Mouse (Mus musculus) heart, postnatal 0 days (tissue): ENCODE measurements around the gene Gm10100.

Experiments
- CTCF ChIP-seq: IDR thresholded peaks from 2 replicates; pipeline ENCODE4 v1.5.1; 2016; ENCODE audit warnings: antibody characterized with exemption, control low read depth, low read depth
- EP300 ChIP-seq: IDR thresholded peaks from 2 replicates; pipeline ENCODE4 v1.6.1; 2016; ENCODE audit warnings: antibody characterized with exemption, low read depth

DNA sequence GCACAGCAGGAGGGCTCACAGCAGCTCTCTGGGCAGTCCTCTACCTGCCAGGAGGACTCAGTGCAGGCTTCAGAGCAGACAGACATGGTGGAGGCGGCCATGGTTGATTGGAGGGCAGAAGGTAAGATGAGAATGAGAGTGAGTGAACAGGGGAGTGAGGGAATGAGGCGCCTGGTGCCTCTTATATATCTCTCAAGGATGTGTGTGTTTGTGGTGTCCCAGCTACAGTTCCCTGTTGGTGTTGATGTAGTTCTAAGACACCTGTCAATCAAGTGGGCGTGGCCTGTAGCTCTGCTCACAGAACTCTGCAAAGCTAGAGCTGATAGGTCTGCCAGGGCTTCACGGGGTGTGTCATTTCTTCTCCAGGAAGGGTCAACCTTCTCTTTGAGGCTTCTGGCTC, 29.2 kb upstream of the Gm10100 start, which contains the start of gene Gm9508:
- no peak for TF ChIP-seq CTCF
- TF ChIP-seq EP300 = no peak
